Mouse (Mus musculus) ES-E14 (cell line): ENCODE data around the gene Top2a.

Source experiments
- CHD2 ChIP-seq: IDR thresholded peaks from 2 replicates; pipeline ENCODE4 v1.6.1; 2014; ENCODE audit warnings: mild to moderate bottlenecking, low read depth, low read length, inconsistent platforms
- HCFC1 ChIP-seq: IDR thresholded peaks from 2 replicates; pipeline ENCODE4 v1.6.1; 2012; ENCODE audit warnings: low read length, inconsistent platforms, borderline replicate concordance; ENCODE audit not compliant: insufficient read depth
- MAFK ChIP-seq: IDR thresholded peaks from 2 replicates; pipeline ENCODE4 v1.6.1; 2014; ENCODE audit warnings: mild to moderate bottlenecking, low read depth, low read length, inconsistent platforms; ENCODE audit not compliant: insufficient read depth
- ZC3H11A ChIP-seq: IDR thresholded peaks from 2 replicates; pipeline ENCODE4 v1.6.1; 2012; ENCODE audit warnings: low read depth, mild to moderate bottlenecking, inconsistent platforms, low read length, borderline replicate concordance
- ZNF384 ChIP-seq: IDR thresholded peaks from 2 replicates; pipeline ENCODE4 v1.6.1; 2012; ENCODE audit warnings: low read depth, low read length, inconsistent platforms

DNA sequence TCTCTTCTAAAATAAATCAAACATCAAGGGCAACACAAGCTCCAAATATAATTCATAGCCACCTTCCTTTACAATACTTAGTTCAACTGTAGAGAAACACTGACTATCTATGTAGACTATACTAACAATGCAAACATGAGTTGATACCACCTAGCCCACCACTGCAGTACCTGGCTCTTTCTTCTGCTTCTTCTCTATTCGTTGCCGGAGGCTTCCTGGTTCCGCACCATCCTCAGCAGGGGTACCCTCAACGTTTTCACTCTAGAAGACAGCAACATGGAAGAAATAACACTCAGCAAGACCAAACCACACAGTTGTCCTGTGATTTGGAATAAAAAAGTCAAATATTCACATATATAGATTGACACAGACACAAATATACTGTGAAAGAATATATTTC lies 26.3 kb downstream of the Top2a start:
- no peak for TF ChIP-seq ZC3H11A
- no peak for TF ChIP-seq HCFC1
- TF ChIP-seq MAFK: no peak
- TF ChIP-seq CHD2: no peak
- TF ChIP-seq ZNF384: no peak
